ENCODE assay signal across 8 mouse cellular contexts in genomic region chr17:42943272-42943696, GRCm38 (mm10).
DNase-seq lines count a peak whose midpoint lies in the region; ATAC-seq and TF ChIP-seq lines count a peak whose summit lies in the region.

No protein-coding gene starts in this region.

- H3K4me3 ChIP-seq in G1E (ENCODE audit: low read depth, low read length) = no peak overlapping the region
- H3K4me3 ChIP-seq in forebrain, embryonic 16.5 days (replicated peaks; ENCODE audit: low read length) = no peak overlapping the region
- no peak overlapping the region for H3K4me3 ChIP-seq in neural tube, embryonic 14.5 days (ENCODE audit: low read depth, low read length)
- no peak overlapping the region for H3K4me3 ChIP-seq in thymus, adult 2 months (ENCODE audit: control insufficient read depth, insufficient read depth, low read length)

- no peak overlapping the region for H3K27ac ChIP-seq in forebrain, embryonic 16.5 days (ENCODE audit: low read length)
- H3K27ac ChIP-seq in neural tube, embryonic 14.5 days (ENCODE audit: low read depth, low read length) = no peak overlapping the region
- H3K27ac ChIP-seq in thymus, adult 2 months (ENCODE audit: control insufficient read depth, insufficient read depth, low read length) = no peak overlapping the region

- TF ChIP-seq POLR2A in thymus, adult 2 months (IDR thresholded peaks at IDR 0.05; ENCODE audit: control insufficient read depth, extremely low read depth, insufficient read depth, low read length, poor library complexity) = no peak

- H3K4me1 ChIP-seq in G1E (ENCODE audit: insufficient read depth, low read depth, low read length) = no peaks in the 10 kb centered on the region
- no peaks in the 10 kb centered on the region for H3K4me1 ChIP-seq in forebrain, embryonic 16.5 days (replicated peaks; ENCODE audit: control insufficient read depth, insufficient read depth, low read length)
- no peaks in the 10 kb centered on the region for H3K4me1 ChIP-seq in neural tube, embryonic 14.5 days (ENCODE audit: control insufficient read depth, insufficient read depth, low read length)
- no peaks in the 10 kb centered on the region for H3K4me1 ChIP-seq in thymus, adult 2 months (replicated peaks; ENCODE audit: control insufficient read depth, insufficient read depth, low read length)

- ATAC-seq in G1E (ENCODE audit: extremely low read depth, insufficient number of reproducible peaks, low FRiP score, poor library complexity, severe bottlenecking) = peak; percentile 34; the same call in 1 of the 2 replicates
- ATAC-seq in forebrain, embryonic 16.5 days = peak; percentile 90
- peak; percentile 87 to 94 for ATAC-seq in hematopoietic stem cell, adult 5-6 weeks (replicated peaks in 1 of 2; ENCODE audit: insufficient read depth in 1 of 2, low FRiP score in 2 of 2, low TSS enrichment in 1 of 2, low read depth in 1 of 2, poor library complexity in 2 of 2, severe bottlenecking in 2 of 2)
- ATAC-seq in neural tube, embryonic 14.5 days (ENCODE audit: low read depth) = peak; percentile 81

- no peaks in the 10 kb centered on the region for H3K36me3 ChIP-seq in G1E (replicated peaks)
- no peaks in the 10 kb centered on the region for H3K36me3 ChIP-seq in forebrain, embryonic 16.5 days (ENCODE audit: control insufficient read depth, insufficient read depth)
- no peaks in the 10 kb centered on the region for H3K36me3 ChIP-seq in neural tube, embryonic 14.5 days (ENCODE audit: control insufficient read depth, insufficient read depth, low read length)
- H3K36me3 ChIP-seq in thymus, adult 2 months (ENCODE audit: control insufficient read depth, insufficient read depth, low read length) = no peaks in the 10 kb centered on the region

- H3K4me2 ChIP-seq in forebrain, embryonic 16.5 days (ENCODE audit: low read length) = peak overlapping the region; percentile 35; the same call in 1 of the 2 replicates
- peak overlapping the region; percentile 24; the same call in 1 of the 2 replicates for H3K4me2 ChIP-seq in neural tube, embryonic 14.5 days (ENCODE audit: low read depth, low read length)

- H3K9me3 ChIP-seq in G1E (replicated peaks) = peaks cover 32% of the 10 kb centered on the region
- H3K9me3 ChIP-seq in forebrain, embryonic 16.5 days (ENCODE audit: control insufficient read depth, low read length) = no peaks in the 10 kb centered on the region
- H3K9me3 ChIP-seq in neural tube, embryonic 14.5 days (ENCODE audit: control insufficient read depth, low read length) = no peaks in the 10 kb centered on the region

- H3K27me3 ChIP-seq in G1E (ENCODE audit: insufficient read depth, low read length) = no peaks in the 10 kb centered on the region
- no peaks in the 10 kb centered on the region for H3K27me3 ChIP-seq in forebrain, embryonic 16.5 days (replicated peaks; ENCODE audit: control insufficient read depth, insufficient read depth, low read length)
- H3K27me3 ChIP-seq in neural tube, embryonic 14.5 days (ENCODE audit: control insufficient read depth, insufficient read depth, low read length) = no peaks in the 10 kb centered on the region
- no peaks in the 10 kb centered on the region for H3K27me3 ChIP-seq in thymus, adult 2 months (ENCODE audit: control insufficient read depth, insufficient read depth, low read length)

- no peak overlapping the region for H3K9ac ChIP-seq in forebrain, embryonic 16.5 days (replicated peaks; ENCODE audit: low read depth, low read length)
- no peak overlapping the region for H3K9ac ChIP-seq in neural tube, embryonic 14.5 days (replicated peaks; ENCODE audit: low read depth, low read length)

- DNase-seq in G1E (ENCODE audit: low spot score) = no peak
- peak; percentile 18 for DNase-seq in cerebellum, adult 11-12 months
- DNase-seq in layer of hippocampus, adult 8-10 months (ENCODE audit: low spot score in 2 of 2) = peak; percentile 33 to 62
- peak; percentile 72 to 86 for DNase-seq in lung, adult 18-20 months
- DNase-seq in thymus, adult 2 months = peak; percentile 74

- 11% methylated on average over 9 of the region's 9 CpGs for WGBS in forebrain, embryonic 16.5 days
- WGBS in neural tube, embryonic 14.5 days = 8% methylated on average over 9 of the region's 9 CpGs
- 4% methylated on average over 9 of the region's 9 CpGs for WGBS in thymus, adult 2 months

- TF ChIP-seq CTCF in G1E (IDR thresholded peaks at IDR 0.05; ENCODE audit: low read depth, low read length) = no peak
- no peak for TF ChIP-seq CTCF in thymus, adult 2 months (IDR thresholded peaks at IDR 0.05; ENCODE audit: borderline replicate concordance, control insufficient read depth, extremely low read depth, insufficient read depth, low read length, poor library complexity)

Comparison
In these comparisons a context has a peak if more than half of its experiments do, and no peak if none do; other contexts are left out.
1. ATAC-seq: peak in every context shown above with its lines; median percentile 90 in hematopoietic stem cell, adult 5-6 weeks; 90 in forebrain, embryonic 16.5 days; 81 in neural tube, embryonic 14.5 days; 34 in G1E.